Mouse (Mus musculus) brown adipose tissue, adult 24 weeks (tissue): ENCODE results near the gene Rpl35. TPM values are rescaled to one million over a fixed set of nuclear protein-coding genes. Genes with fewer than 3 reads are reported as not detected.

Experiments
- polyA plus RNA-seq: library from polyadenylated mRNA; stranded (reverse); fragments of >200 nt; gene quantifications from 2 replicates; pipeline ENCODE4 v1.2.4, GENCODE M21; 2012; ENCODE audit not compliant: missing spikeins, insufficient read depth, insufficient read length

Gene Rpl35
- polyA plus RNA-seq, 1 experiment = 120 TPM

Other genes starting within 250 kb of the Rpl35 start
- gene Nr6a1, start 77.9 kb downstream of the Rpl35 start, polyA plus RNA-seq = 0.88 and 1.7 TPM in 2 replicates
- 1.1 and 4.9 TPM in 2 replicates for gene Olfml2a, start 73.6 kb downstream of the Rpl35 start, polyA plus RNA-seq
- gene Wdr38, start 8.1 kb downstream of the Rpl35 start, polyA plus RNA-seq = not detected in 2 replicates
- gene Arpc5l, start 276 bp downstream of the Rpl35 start, polyA plus RNA-seq = 101 and 120 TPM in 2 replicates
- 10.3 and 20.1 TPM in 2 replicates for gene Golga1, start 59.9 kb upstream of the Rpl35 start, polyA plus RNA-seq
- gene Scai, start 185.1 kb upstream of the Rpl35 start, polyA plus RNA-seq = 3.6 and 5.3 TPM in 2 replicates
- 82.1 and 108 TPM in 2 replicates for gene Ppp6c, start 220.8 kb upstream of the Rpl35 start, polyA plus RNA-seq